Mouse (Mus musculus) 3134 (cell line): ENCODE data around the gene Zfp54.
"Not testable (repeated sequence)": the region's sequence is repeated elsewhere in the genome, so short reads cannot be mapped to it uniquely, and the experiment has no call there.

ENCODE experiments used
- DNase-seq: peaks from one replicate; pipeline ENCODE4 v3.0.0-alpha.2; 2011; ENCODE audit warnings: low spot score; ENCODE audit not compliant: insufficient read length; ENCODE audit errors: extremely low read depth

Gene Zfp54

GRCm38 (mm10) chr17:21422664-21423599, at the start of gene Zfp54:
Gene Zfp54 (plus strand): TSS chr17:21423227.
- DNase-seq: peak; percentile 79

- no peak for DNase-seq
Observed at GRCm38 (mm10) chr17:21375311-21375710, 47.7 kb upstream of the Zfp54 start.

GRCm38 (mm10) chr17:21383391-21384056, 39.5 kb upstream of the Zfp54 start, which contains the start of gene Zfp677:
Gene Zfp677 (plus strand): TSS chr17:21383748.
- DNase-seq: peak; percentile 85

- DNase-seq: no peak
Observed at GRCm38 (mm10) chr17:21384057-21384411, 39.0 kb upstream of the Zfp54 start.

GRCm38 (mm10) chr17:21438806-21439400, 15.9 kb downstream of the Zfp54 start:
- not testable (repeated sequence) for DNase-seq

- DNase-seq: peak; percentile 10
Observed at GRCm38 (mm10) chr17:21449669-21450068, 26.6 kb downstream of the Zfp54 start.

GRCm38 (mm10) chr17:21450138-21450704, 27.2 kb downstream of the Zfp54 start, which contains the start of gene Zfp51:
Gene Zfp51 (plus strand): TSS chr17:21450374.
- peak; percentile 93 for DNase-seq

GRCm38 (mm10) chr17:21463550-21463949, 40.5 kb downstream of the Zfp54 start:
- DNase-seq: no peak

GRCm38 (mm10) chr17:21472032-21472652, 49.1 kb downstream of the Zfp54 start:
- no peak for DNase-seq

GRCm38 (mm10) chr17:21472653-21473307, 49.8 kb downstream of the Zfp54 start:
- DNase-seq: no peak

- peak; percentile 27 for DNase-seq
Observed at GRCm38 (mm10) chr17:21473362-21474190, 50.5 kb downstream of the Zfp54 start.

GRCm38 (mm10) chr17:21474729-21475128, 51.7 kb downstream of the Zfp54 start:
- DNase-seq: peak; percentile 66

- not testable (repeated sequence) for DNase-seq
Observed at GRCm38 (mm10) chr17:21475290-21475689, 52.3 kb downstream of the Zfp54 start.

- not testable (repeated sequence) for DNase-seq
Observed at GRCm38 (mm10) chr17:21476351-21476750, 53.3 kb downstream of the Zfp54 start.

- peak; percentile 32 for DNase-seq
Observed at GRCm38 (mm10) chr17:21478103-21478777, 55.2 kb downstream of the Zfp54 start.
